Mouse (Mus musculus) c-Kit-positive CD71-positive TER-119-negative erythroid progenitor cells, embryonic 14.5 days (primary cell): Measurements from ENCODE around the gene Mipol1.
"Not testable (repeated sequence)": the region's sequence is repeated elsewhere in the genome, so short reads cannot be mapped to it uniquely, and the experiment has no call there.

Source experiments
- DNase-seq: peaks from one replicate; pipeline ENCODE4 v3.0.0-alpha.2; 2013; ENCODE audit warnings: low read depth

Gene Mipol1

DNA sequence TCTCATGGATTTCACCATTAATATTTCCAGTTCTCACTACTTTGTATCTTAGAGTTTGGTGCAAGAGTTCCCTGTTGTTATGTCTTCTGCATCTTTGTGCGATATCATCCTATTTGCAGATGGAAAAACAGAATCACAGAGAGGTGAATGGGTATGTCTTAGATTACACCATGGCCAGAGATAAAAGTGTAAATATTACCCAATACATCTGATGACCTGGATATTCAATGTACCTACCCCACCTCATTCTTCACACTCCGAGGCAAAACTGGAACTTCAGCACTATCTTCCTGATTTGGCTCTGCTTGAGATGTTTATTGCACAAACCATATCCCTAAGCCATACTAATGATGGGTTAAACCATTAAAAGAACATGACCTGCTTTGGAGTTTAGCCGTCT lies 198.0 kb downstream of the Mipol1 start:
- no peak for DNase-seq

DNA sequence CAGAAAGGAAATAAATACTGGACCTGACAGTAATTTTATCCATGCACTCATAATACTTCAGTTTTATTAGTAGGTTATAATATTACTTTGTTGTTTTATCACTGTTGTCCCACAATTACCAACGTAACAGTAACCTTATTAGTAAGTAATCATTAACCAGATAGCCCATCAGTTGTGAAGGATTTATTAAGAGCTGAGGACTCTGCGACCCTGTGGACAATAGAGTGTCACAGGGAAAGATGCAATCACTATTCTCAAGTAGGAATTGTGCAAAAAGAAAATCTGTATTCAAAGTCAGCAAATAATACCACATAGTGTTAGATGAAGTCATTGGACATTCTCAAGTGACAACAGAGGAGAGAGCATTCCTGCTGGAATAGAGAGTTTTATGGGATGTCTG lies 198.5 kb downstream of the Mipol1 start:
- DNase-seq, result no peak

DNA sequence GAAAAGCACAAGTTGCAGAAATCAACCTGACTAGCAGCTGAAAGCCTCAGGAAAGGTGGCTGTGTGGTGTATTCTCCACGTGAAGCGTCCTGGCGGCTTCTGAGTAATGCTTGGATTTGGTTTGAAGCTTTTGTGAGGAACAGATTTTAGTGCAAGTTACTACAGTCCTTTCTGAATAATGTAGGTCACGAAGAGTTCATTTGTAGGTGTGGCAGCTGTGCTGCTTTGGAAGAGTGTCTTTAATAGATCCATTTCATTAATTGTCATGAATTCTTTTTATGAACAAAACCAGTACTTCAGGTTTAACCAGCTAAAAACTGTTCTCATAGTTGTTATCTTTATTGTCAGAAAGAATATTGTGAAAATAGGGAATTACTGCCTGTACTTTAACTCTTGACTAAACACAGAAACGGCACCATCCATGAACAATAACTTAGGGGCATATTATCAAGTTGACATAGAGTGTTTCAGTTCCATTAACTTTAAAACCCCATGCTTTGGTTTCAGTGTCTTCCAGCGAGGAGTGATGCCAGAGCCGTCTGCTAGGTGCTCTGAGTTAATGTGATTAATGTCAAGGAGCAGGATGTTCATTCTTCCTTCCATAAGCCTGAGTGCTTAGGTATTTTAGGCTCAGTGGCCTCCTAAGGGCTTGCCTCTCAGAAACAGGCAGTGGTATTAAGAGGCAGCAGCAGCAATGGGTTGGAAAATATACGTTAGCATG lies 206.9 kb downstream of the Mipol1 start:
- DNase-seq, result not testable (repeated sequence)

DNA sequence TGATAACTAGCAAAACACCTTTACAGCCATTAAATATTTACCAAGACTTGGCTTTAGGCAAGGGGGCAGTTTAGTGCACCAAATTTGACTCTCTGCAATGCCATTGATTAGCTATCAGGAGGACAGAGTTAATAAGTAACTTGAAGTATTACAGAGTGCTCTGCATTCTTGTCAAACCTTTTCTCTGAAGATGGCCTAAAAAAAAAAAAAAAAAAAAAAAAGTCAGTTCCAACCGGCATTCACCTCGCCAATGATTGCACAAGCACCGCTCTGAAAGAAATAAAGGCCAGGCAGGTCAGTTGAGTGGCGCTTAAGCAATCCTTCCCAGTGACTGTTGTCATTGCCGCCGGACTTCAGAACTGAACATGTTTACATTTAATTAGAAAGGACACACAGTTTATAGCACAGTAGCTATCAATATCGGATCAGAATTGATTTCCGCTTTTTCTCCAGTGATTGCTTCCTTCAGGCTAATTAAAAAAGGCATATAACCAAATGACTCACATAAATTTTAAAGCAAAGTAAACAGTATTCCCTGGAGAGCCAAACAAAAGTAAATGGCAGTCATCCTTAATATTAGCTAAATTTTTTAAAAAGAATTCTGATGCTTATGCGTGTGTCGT lies 214.2 kb downstream of the Mipol1 start:
- DNase-seq, result no peak

DNA sequence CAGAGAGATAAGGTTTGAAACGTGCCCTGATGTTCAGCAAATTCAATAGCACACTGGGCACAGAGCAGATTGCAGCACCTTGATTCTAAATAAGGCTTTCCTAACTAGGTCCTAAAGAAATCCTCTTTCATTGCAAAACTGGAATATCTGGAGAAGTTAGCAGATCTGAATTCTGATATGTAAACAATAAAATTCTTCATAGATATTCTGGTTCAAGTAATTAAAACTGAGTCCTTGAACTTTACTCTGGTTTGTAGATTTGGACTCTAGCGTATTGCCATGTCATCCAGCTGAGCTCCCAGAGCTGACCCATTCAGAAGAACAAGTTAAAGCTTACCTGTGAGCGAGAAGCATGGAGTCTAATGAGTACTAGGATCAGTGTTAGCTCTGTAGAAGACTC lies 217.1 kb downstream of the Mipol1 start:
- DNase-seq, result no peak

DNA sequence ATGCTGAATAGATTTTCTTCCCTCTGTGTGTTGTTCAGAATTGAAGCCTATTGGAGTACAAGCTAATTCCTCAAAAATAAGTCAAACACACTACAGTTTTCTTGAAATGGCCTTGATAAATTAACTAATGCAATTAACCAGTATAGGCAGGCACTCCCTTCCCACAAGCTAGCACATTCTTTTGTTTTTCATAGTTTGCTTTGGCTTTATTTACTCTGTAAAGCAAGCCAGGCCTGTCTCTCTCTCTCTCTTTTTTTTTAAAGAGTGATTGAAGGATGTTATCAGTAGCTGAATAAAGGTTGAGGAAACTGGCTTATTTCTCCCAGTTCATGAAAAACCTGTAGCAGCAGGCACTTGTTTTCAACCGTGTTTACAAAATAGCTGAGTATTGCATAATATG lies 219.1 kb downstream of the Mipol1 start:
- DNase-seq, result no peak

DNA sequence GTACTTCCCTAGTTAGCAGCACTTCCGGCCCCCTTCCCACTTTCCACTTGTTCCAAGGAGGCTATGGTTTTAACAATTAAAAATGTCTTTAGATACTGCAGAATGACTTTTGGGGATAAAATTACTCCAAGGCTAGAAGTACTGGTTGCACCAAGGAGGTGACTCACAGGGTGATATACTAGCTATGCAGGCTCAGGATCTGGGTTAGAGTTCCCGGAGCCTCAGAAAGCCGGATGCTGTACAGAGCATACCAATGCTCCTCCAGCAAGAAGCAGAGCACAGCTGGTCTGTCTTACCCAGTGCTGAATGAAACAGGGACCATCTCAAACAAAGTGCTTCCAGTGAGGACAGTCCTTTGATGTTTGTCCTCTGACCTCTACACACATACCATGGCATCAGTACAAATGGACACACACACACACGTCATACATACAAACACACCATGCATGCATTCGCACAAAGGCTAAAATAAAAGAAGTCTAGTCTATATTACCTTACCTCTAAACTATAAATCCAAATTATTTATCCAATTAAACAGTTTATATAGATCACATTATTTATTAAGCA lies 219.9 kb downstream of the Mipol1 start:
- no peak for DNase-seq

DNA sequence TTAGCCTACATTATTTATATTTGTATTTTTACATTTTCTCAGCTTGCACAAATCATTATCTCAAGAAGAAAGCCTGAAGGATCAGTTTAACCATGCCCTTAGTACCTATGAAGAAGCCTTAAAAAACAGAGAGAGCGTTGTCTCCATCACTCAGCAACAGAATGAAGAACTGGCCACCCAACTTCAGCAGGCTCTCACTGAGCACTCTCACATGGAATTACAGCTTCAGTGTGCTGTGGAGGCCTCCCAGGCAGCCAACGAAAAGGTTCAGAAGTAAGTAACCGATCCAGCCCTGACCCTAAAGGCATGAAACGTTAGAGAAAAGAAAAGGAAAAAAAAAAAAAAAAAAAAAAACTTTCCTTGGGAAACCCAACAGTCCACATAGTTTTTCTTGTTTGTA lies 226.7 kb downstream of the Mipol1 start:
- DNase-seq, result no peak

DNA sequence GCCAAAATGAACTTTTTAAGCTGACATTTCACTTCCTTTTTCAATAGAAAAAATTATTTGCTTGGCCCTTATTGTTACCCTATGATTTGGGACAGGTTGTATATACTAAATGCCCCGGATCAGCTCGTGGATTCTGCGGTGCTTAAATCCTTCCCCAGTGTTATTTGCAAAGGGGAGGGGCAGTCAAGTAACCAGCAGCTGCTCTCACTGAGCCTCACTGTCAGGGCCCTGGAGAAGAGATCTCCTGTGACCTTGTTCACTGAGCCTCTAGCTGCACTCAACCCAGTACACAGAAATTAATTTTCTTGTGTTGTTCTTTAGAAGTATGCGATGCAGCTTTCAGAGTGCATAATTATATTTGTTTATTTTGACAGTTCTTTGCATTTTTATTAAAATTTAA lies 227.1 kb downstream of the Mipol1 start:
- no peak for DNase-seq

DNA sequence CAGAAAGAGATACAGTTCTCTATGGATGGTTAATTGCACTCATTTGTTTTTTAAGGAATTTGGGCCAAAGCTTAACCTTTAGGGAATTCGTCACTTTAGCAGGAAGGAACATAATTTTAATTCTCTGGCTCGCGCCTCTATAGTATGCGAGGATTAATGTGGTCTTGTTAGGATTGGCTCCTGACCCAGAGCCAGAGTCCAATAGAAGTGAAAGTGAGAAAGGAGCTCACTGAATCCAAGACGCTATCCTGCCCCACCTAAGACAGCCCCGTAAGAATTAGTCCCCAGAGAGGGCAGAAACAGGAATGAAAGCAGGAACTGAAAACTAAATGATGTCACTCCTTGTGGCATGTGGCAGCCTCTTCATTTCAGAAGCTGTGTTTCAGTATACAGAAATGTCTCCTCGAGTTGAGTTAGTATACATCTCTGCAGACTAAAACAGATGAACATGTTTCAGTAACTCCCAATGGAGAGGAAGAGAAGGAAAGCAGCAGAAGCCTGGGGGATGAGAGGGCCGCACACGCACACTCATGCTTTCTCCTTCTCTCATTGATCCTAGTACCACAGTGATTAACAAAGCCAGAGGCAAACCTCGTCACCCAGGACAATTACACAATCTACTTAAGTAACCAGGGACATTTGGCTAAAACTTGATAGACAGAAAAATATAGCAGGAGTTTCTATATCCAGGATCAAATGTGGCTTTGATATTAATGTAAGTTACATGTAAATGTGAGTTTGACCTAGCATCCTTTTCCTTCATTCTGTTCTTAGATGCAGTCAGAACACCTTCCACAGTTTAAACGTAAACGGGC lies 234.5 kb downstream of the Mipol1 start:
- DNase-seq, result no peak

DNA sequence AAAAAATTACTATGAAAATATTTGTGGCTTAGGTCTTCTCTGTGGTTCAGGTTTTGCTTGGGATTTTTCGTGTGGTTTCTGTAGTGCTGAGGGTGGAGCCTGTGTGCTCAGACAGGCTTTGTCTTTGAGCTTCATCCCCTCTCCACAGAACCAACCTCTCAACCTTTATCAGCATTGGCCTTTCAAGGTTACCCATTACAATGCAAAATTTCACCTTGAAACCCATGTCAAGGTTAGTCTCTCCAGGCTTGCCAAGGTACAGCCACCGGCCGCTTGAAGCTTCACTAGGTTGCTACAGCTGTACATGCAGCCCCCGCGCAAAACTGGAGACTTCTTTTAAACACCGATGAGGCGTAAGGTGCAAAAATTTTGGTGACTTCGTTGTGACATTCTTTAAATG lies 241.6 kb downstream of the Mipol1 start:
- no peak for DNase-seq

DNA sequence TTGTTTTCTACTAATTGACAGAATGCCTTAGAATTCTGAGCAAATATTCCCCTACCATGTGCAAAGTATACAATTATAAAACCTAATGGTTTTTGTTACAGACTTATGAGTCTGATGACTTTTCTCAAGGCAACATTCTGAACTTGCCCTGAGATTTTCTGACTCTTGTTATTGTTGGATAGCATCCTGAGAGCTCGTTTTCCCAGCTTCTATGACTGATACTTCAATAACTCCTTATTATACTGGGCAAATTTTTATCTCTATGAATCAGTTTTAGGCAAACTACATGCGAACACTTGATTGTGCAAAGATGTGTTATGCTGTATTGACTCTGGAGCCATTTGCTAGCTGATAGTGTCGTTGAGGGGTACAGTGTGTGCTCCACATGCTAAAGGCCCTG lies 246.6 kb downstream of the Mipol1 start:
- no peak for DNase-seq

DNA sequence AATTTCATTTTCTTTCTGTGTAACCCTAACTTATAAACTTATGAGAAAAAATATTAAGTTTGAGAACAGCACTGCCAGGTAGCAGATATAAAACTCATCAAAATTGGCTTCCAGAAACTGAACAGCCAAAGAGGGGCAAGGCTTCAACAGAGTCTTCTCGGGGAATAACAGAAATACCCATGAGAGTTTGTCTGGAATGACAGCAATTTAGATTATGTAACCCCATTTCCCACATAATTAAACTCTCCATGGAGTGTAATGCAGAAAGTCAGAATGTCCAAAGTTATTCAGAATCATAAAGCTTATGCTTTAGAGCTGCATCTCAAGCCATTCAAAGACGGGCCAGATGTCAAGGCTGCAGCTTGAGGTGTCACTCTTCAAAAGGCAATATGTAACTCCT lies 251.6 kb downstream of the Mipol1 start:
- DNase-seq, result no peak

DNA sequence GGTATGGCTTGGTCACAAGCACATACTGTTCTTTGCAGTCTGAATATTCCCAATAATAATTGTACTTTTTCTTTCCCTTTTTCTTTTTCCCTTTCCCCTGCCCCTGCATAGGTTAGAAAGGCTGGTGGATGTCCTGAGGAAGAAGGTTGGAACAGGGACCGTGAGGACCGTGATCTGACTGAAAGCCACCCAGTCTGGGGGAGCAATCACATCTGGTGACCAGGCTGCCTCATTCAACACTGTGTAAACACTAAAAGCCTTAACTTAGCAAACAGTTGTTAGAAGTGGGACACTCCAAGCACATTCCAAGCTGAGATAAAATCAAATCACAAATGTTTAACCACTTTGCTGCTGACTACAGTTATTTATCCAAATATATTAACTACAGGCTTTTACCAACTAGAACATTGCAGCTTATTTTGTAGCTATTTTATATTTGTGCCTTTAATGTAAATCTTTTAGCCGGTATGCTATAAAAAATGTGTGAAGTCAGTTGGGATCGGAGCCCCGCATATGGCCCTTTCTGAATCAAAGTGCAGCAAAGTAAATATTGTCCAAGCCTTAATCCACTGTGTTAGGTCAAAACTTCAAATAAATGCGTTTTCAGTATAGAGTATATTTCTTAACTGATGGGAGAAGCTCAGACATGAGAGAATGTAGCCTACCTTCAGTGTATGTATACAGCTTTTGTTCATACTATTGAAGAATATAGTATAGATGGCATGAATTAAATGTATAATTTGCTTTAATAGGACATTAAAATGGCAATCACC lies 266.3 kb downstream of the Mipol1 start:
- DNase-seq, result no peak

DNA sequence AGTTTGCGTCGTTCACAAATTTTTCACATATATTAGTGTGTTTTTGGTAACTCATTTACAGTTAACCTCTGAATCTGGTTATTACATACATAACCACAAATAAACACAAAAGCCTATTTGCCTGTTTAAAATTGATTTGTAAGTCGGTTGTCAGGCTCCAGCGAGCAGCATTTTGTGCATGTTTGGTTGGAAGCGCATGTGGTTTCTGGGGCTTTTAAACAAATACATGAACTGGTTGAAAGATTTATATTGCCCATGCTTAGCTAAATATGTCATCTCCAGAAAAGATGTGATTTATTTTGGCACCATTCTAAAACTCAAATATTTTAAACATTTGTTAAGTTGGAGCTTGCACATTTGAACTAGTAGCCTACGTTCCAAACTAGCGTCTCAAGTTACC lies 270.0 kb downstream of the Mipol1 start:
- no peak for DNase-seq

DNA sequence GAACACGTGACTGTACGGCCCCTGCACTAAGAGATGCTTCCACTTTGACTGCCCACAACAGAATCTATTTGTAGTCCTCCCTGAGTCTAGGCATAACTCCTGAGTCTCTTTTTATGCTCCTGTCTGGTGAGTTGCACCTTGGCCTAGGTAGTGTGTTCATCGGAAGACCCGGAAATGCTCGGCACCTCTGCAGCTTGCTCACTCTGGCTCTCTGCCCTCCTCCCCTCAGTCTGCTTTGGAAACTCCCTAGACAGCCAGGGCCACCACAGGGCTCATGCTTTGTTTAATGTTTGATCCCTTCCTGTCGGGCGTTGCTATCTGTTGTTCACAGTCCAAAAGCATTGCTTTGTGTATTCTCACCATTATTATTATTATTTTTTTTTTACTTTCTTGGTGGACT lies 275.1 kb downstream of the Mipol1 start:
- DNase-seq, result no peak

DNA sequence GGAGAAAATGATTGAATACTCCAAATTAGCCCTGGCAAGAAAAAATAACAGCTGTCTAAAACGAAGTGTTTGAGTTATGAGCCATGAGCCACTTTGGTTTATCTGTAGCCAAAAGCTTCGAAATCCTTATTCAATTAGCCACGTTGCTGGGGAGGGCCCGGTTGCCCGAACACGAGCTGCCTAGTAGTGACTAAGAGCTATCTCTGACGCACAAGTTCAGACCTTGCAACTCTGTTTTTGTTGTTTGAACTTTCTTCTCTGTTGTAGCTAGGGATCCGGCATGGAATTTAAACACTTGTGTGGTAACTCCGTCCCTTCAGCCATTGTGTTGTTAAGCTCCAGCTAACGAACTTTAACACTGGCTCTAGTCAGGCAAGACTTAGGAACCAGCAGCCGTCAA lies 278.7 kb downstream of the Mipol1 start:
- no peak for DNase-seq

DNA sequence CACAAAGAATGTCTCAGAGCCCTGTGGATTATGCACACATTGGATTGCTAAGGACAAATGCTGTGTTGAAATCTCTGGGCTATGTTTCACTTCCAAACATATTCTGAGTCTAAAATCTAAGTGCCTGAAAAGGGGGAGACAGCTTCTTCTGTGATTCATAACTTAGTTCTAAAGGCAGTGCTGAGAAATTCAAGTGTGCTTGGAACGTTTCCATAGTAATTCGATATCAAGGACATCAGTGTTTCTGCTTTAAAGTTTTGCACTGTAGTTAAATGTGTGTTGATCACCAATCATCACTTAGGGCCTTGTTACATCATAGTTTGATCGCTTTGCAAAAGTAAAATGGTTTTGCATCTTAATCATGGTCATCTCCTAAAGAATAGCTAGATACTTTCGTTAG lies 279.5 kb downstream of the Mipol1 start:
- DNase-seq, result no peak

DNA sequence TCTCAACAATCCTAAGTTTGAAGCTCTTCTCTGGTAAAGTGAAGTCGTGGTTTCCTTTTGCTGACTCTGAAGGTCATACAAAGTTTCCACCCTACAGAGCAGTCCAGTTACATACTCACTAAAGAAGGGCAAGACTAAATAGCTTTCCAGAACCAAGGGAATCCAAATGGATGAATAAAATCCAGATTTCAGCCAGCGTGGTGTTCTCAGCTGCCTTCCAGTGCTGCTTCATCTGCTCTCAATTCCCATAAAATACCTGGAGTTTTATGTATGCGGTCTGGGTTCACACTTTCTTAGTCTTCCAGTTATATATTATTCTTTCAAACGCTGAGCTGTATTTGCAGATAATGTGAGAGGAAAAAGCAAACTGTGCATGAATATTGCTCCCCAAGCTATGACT lies 280.9 kb downstream of the Mipol1 start:
- no peak for DNase-seq

DNA sequence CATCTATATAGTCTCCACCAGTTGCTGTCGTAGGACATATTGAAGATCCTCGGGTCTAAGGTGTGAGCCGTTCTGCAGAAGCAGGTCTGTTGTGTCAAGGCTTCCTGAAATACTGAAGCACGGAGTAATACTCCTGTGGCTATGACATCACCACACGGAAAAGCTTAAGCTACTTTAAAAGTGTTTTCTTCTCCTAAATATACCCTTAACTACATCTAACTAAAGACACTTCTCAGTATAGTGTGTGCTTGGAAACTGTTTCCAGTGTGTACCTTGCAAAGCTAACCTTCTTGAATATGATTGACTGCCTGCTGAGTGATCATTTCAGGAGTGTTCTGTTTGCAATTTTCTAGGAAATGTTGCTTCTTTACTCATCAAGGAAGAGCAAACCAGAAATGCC lies 281.3 kb downstream of the Mipol1 start:
- DNase-seq, result no peak

DNA sequence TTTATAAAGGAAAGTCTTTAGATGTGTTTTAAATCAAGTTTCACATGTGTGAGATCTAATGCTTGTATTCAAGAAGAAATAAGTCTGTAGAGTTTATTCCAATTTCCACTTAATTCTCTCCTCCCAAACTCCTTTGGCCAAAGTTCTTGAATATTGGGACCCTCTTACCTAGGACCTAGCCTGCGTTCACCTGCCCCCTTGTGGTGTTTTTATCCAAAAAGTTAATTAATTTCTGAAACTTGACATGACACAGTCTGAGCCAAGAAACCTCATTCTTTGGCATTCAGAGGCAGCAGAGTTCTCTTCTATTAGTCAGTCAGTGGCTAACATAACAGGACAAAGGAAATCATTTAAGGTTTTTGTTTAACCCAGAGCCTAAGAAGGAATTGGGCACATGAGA lies 284.3 kb downstream of the Mipol1 start:
- no peak for DNase-seq

DNA sequence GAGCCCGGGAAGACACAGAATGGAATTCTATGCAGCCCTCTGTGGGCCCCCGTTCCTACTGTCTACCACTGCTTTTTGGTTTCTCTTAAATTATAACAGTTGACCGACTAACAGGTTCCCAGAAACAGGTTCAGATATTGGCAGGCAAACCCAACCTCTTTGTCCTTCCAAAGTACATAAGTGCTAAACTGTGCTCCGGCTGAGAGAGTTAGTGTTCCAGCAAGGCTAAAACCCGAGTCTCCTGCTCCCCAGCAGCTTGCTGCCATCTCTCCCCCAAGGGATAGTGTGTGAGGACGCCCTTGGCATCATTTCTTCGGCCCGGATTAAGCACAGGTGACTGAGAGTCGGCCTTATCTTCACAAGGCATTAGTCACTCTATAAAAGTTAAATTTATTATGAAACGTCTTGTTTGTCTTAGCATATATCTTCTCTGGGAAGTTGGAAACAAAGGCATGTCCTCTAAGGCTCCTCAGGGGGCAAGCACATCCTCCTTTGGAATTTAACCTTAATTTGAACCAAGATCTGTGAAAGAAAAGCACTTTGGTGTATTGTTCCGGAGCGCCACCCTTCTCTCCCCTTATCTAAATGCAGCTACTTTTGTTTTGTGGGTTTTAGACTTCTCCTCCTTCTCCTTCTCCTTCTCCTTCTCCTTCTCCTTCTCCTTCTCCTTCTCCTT lies 285.6 kb downstream of the Mipol1 start:
- DNase-seq, result no peak
